Mouse (Mus musculus) MEL (cell line): ENCODE data around the gene Asf1b. TPM values are rescaled to one million over a fixed set of nuclear protein-coding genes. Genes with fewer than 3 reads are reported as not detected.

Source experiments
- DNase-seq: peaks from one replicate; pipeline ENCODE4 v3.0.0; 2011; ENCODE audit warnings: low read depth, low spot score
- H3K27ac ChIP-seq: 2 replicates; pipeline ENCODE4 v1.5.1; 2012; ENCODE audit warnings: low read depth, mild to moderate bottlenecking, control low read depth, low read length, moderate library complexity; ENCODE audit not compliant: control insufficient read depth
- H3K27me3 ChIP-seq, 2 experiments: fragments of 150-350 bp in 1 of 2; sonication (generic) in 1 of 2; 2 replicates each; pipeline ENCODE4 v1.6.1; 2012; ENCODE audit warnings: low read length in 2 of 2, mild to moderate bottlenecking in 2 of 2, improper control_type of control experiment in 1 of 2, moderate library complexity in 1 of 2; ENCODE audit not compliant: insufficient read depth in 2 of 2, control insufficient read depth in 1 of 2
- H3K36me3 ChIP-seq, 2 experiments: 2 replicates each; pipeline ENCODE4 v1.6.1; 2012 to 2014; ENCODE audit warnings: low read length in 2 of 2, improper control_type of control experiment in 1 of 2, inconsistent platforms in 1 of 2, mild to moderate bottlenecking in 1 of 2; ENCODE audit not compliant: insufficient read depth in 2 of 2, control insufficient read depth in 1 of 2
- H3K4me1 ChIP-seq, 2 experiments: fragments of 150-350 bp in 1 of 2; sonication (generic) in 1 of 2; 2 replicates each; pipeline ENCODE4 v1.6.1; 2012; ENCODE audit warnings: low read length in 2 of 2, improper control_type of control experiment in 1 of 2, mild to moderate bottlenecking in 1 of 2; ENCODE audit not compliant: insufficient read depth in 2 of 2, control insufficient read depth in 1 of 2
- H3K4me3 ChIP-seq, 2 experiments: fragments of 150-350 bp in 1 of 2; sonication (generic) in 1 of 2; 2 replicates each; pipeline ENCODE4 v1.5.1; 2012; ENCODE audit warnings: low read depth in 2 of 2, low read length in 2 of 2, mild to moderate bottlenecking in 2 of 2, moderate library complexity in 2 of 2, control low read depth in 1 of 2, improper control_type of control experiment in 1 of 2; ENCODE audit not compliant: control insufficient read depth in 1 of 2, insufficient read depth in 1 of 2
- H3K79me2 ChIP-seq: 2 replicates; pipeline ENCODE4 v1.6.1; 2012; ENCODE audit warnings: mild to moderate bottlenecking, low read length, moderate library complexity; ENCODE audit not compliant: control insufficient read depth, poor library complexity, insufficient read depth
- H3K9ac ChIP-seq: 2 replicates; pipeline ENCODE4 v1.6.1; 2012; ENCODE audit warnings: low read depth, mild to moderate bottlenecking, control low read depth, low read length, moderate library complexity; ENCODE audit not compliant: control insufficient read depth, poor library complexity, severe bottlenecking
- H3K9me3 ChIP-seq: fragments of 150-350 bp; sonication (generic); replicated peaks from 2 replicates; pipeline ENCODE4 v1.6.1; 2012; ENCODE audit warnings: mild to moderate bottlenecking, low read length, improper control_type of control experiment, moderate library complexity; ENCODE audit not compliant: insufficient read depth
- BHLHE40 ChIP-seq: IDR thresholded peaks from 2 replicates; pipeline ENCODE4 v1.6.1; 2012; ENCODE audit warnings: low read depth, mild to moderate bottlenecking, inconsistent platforms, low read length, improper control_type of control experiment, borderline replicate concordance
- CHD1 ChIP-seq: IDR thresholded peaks from 2 replicates; pipeline ENCODE4 v1.6.1; 2012; ENCODE audit warnings: low read depth, mild to moderate bottlenecking, inconsistent platforms, low read length, improper control_type of control experiment
- CHD2 ChIP-seq: IDR thresholded peaks from 2 replicates; pipeline ENCODE4 v1.6.1; 2011; ENCODE audit warnings: low read length, improper control_type of control experiment
- EP300 ChIP-seq, 2 experiments: IDR thresholded peaks; 2 replicates each; pipeline ENCODE4 v1.6.1; 2011; ENCODE audit warnings: improper control_type of control experiment in 2 of 2, low read length in 2 of 2, low read depth in 1 of 2, mild to moderate bottlenecking in 1 of 2
- HCFC1 ChIP-seq: IDR thresholded peaks from 2 replicates; pipeline ENCODE4 v1.6.1; 2012; ENCODE audit warnings: low read depth, mild to moderate bottlenecking, inconsistent platforms, low read length, improper control_type of control experiment, moderate library complexity
- KAT2A ChIP-seq: conservative IDR thresholded peaks from 2 replicates; pipeline ENCODE4 v1.6.1; 2012; ENCODE audit warnings: low read depth, low read length, improper control_type of control experiment, inconsistent platforms
- MAX ChIP-seq: IDR thresholded peaks from 2 replicates; pipeline ENCODE4 v1.6.1; 2011; ENCODE audit warnings: low read length, improper control_type of control experiment
- MAZ ChIP-seq: IDR thresholded peaks from 2 replicates; pipeline ENCODE4 v1.6.1; 2012; ENCODE audit warnings: low read depth, mild to moderate bottlenecking, inconsistent platforms, low read length, improper control_type of control experiment
- MEF2A ChIP-seq: IDR thresholded peaks from 2 replicates; pipeline ENCODE4 v1.6.1; 2014; ENCODE audit warnings: low read depth, mild to moderate bottlenecking, inconsistent platforms, low read length, improper control_type of control experiment; ENCODE audit not compliant: poor library complexity, insufficient replicate concordance, severe bottlenecking; ENCODE audit errors: extremely low read depth
- MXI1 ChIP-seq: IDR thresholded peaks from 2 replicates; pipeline ENCODE4 v1.6.1; 2011; ENCODE audit warnings: mild to moderate bottlenecking, low read depth, low read length, improper control_type of control experiment
- MYC ChIP-seq: IDR thresholded peaks from 2 replicates; pipeline ENCODE4 v1.6.1; 2011; ENCODE audit warnings: low read depth, mild to moderate bottlenecking, low read length, improper control_type of control experiment, moderate library complexity
- POLR2A ChIP-seq, 2 experiments: IDR thresholded peaks; 2 replicates each; pipeline ENCODE4 v1.6.1; 2011 to 2012; ENCODE audit warnings: low read length in 2 of 2, mild to moderate bottlenecking in 2 of 2, control low read depth in 1 of 2, improper control_type of control experiment in 1 of 2, low read depth in 1 of 2, moderate library complexity in 1 of 2; ENCODE audit not compliant: control insufficient read depth in 1 of 2, insufficient read depth in 1 of 2, poor library complexity in 1 of 2
- TAL1 ChIP-seq: IDR thresholded peaks from 2 replicates; pipeline ENCODE4 v1.6.1; 2012; ENCODE audit warnings: mild to moderate bottlenecking, inconsistent platforms, low read length, moderate library complexity, mixed read lengths
- TBP ChIP-seq: IDR thresholded peaks from 2 replicates; pipeline ENCODE4 v1.8.0; 2011; ENCODE audit warnings: low read depth, low read length, improper control_type of control experiment
- USF2 ChIP-seq, 2 experiments: IDR thresholded peaks; 2 replicates each; pipeline ENCODE4 v1.6.1; 2011 to 2012; ENCODE audit warnings: improper control_type of control experiment in 2 of 2, low read length in 2 of 2, borderline replicate concordance in 1 of 2, inconsistent platforms in 1 of 2, low read depth in 1 of 2, mild to moderate bottlenecking in 1 of 2; ENCODE audit not compliant: insufficient read depth in 1 of 2
- ZMIZ1 ChIP-seq: IDR thresholded peaks from 2 replicates; pipeline ENCODE4 v1.6.1; 2012; ENCODE audit warnings: low read depth, mild to moderate bottlenecking, inconsistent platforms, low read length, improper control_type of control experiment, moderate library complexity
- polyA plus RNA-seq, 2 experiments: library from polyadenylated mRNA; stranded (reverse) in 1 of 2; unstranded in 1 of 2; fragments of >175 nt in 1 of 2; fragments of >200 nt in 1 of 2; gene quantifications; 2 replicates each; pipeline versions ENCODE4 v1.2.1 to v1.2.4; 2012; ENCODE audit warnings: low replicate concordance in 2 of 2, low read depth in 1 of 2; ENCODE audit not compliant: insufficient read length in 2 of 2, insufficient read depth in 1 of 2, missing spikeins in 1 of 2
- total RNA-seq: library from RNA; depleted of rRNA; stranded (reverse); fragments of 300-350 nt; gene quantifications from 2 replicates; pipeline ENCODE4 v1.2.3, GENCODE M21; 2012

The Asf1b gene
- total and polyA plus RNA-seq, 3 experiments, result 84.3 to 137 (median 113) TPM

DNA sequence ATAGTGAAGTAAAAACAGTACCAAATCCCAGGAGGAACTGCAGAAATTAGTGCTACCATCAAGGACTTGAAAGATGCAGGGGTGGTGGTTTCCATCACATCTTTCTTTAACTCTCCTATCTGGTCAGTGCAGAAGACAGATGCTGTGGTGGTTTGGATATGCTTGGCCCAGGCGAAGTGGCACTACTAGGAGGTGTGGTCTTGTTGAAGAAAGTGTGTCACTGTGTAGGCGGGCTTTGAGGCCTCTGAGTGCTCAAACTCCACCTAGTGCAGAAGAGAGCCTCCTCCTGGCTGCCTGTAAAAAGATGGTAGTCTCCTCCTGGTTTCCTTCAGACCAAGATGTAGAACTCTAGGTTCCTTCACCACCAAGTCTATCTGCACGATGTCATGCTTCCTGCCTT, 9.8 kb upstream of the Asf1b start:
- no peaks in the 10 kb centered on the region for H3K79me2 ChIP-seq
- peak; percentile 31 for TF ChIP-seq TAL1
- TF ChIP-seq MAZ, result no peak
- TF ChIP-seq, all 39 proteins: peak for 1
- Histone ChIP-seq H3K4me3 (no peak overlapping the region), H3K36me3 (no peaks in the 10 kb centered on the region), H3K4me1 (no peaks in the 10 kb centered on the region), H3K27ac (no peak overlapping the region), H3K27me3 (no peaks in the 10 kb centered on the region), H3K9ac (no peak overlapping the region), H3K9me3 (no peaks in the 10 kb centered on the region)
- peak; percentile 62 for DNase-seq

DNA sequence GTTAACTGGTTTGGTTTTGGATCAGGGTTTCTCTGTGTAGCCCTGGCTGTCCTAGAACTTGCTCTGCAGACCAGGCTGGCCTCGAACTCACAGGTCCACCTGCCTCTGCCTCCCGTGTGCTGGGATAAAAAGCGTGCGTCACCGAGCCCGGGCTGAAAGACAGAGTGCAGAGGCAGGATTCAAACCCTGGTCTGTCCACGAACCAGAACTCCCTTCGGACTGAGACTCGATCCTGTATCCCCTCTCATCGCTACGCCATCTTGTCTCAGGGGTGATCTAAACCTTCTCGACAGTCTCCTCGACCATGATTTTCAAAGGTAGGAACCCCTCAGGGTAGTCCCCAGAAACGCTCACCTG, 580 bp upstream of the Asf1b start:
- Histone ChIP-seq H3K4me1 (peaks cover 4 to 7% of the 10 kb centered on the region in 2 experiments; a peak in 3 of 4 replicates), H3K27ac (no peak overlapping the region), H3K4me3 (peak overlapping the region; percentile 43), H3K9ac (peak overlapping the region; percentile 17; the same call in 1 of the 2 replicates), H3K36me3 (peaks cover 0 to 8% of the 10 kb centered on the region in 2 experiments; a peak in 2 of 4 replicates), H3K27me3 (no peaks in the 10 kb centered on the region), H3K9me3 (no peaks in the 10 kb centered on the region), H3K79me2 (peaks cover 23% of the 10 kb centered on the region)
- TF ChIP-seq CHD2 (no peak), MAX (no peak), TBP (peak; percentile 66), POLR2A (IDR thresholded peaks at IDR 0.05; ENCODE audit: control insufficient read depth in 1 of 2, insufficient read depth in 1 of 2, low read depth in 1 of 2, low read length in 2 of 2, poor library complexity in 1 of 2) (0 out of 4 replicates have a peak, but pooled peaks of 1 of the 2 experiments have one; percentile 32), KAT2A (no peak), HCFC1 (no peak), MXI1 (no peak)
- DNase-seq, result no peak

DNA sequence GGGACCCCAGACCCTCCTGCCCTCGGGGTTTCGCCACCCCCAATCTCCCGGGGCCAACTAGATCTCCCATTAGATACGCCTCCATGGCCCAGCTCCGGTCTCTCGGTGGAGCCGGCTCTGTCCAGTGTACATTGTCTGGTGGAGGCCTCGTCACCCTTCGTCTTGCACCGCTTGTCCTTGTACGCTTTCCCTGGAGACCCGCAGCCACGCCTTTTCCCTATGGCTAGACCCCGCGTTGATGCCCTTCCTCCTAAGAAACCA, 581 bp downstream of the Asf1b start:
- H3K4me1 ChIP-seq, result peaks cover 4 to 7% of the 10 kb centered on the region in 2 experiments; a peak in 3 of 4 replicates
- H3K79me2 ChIP-seq, result peaks cover 23% of the 10 kb centered on the region
- H3K36me3 ChIP-seq, result peaks cover 0 to 8% of the 10 kb centered on the region in 2 experiments; a peak in 3 of 4 replicates
- no peaks in the 10 kb centered on the region for H3K9me3 ChIP-seq
- peak overlapping the region; percentile 45 for H3K27ac ChIP-seq
- TF ChIP-seq MEF2A (no peak), MAZ (no peak), TAL1 (no peak), MAX (no peak), EP300 (IDR thresholded peaks at IDR 0.05; ENCODE audit: low read depth in 1 of 2, low read length in 2 of 2) (no peak), ZMIZ1 (no peak), MYC (no peak), HCFC1 (no peak), CHD1 (no peak), USF2 (IDR thresholded peaks at IDR 0.05; ENCODE audit: borderline replicate concordance in 1 of 2, insufficient read depth in 1 of 2, low read depth in 1 of 2, low read length in 2 of 2) (no peak), BHLHE40 (no peak)
- no peak for DNase-seq
- H3K9ac ChIP-seq, result peak overlapping the region; percentile 76
- peak overlapping the region; percentile 78 to 84 for H3K4me3 ChIP-seq
- no peaks in the 10 kb centered on the region for H3K27me3 ChIP-seq
